Mouse (Mus musculus) lung, adult 2 months (tissue): ENCODE data around the gene Fcrlb. TPM values are rescaled to one million over a fixed set of nuclear protein-coding genes. Genes with fewer than 3 reads are reported as not detected.
"Not testable (repeated sequence)": the region's sequence is repeated elsewhere in the genome, so short reads cannot be mapped to it uniquely, and the experiment has no call there.

Source experiments
- DNase-seq: peaks from one replicate; pipeline ENCODE4 v3.0.0; 2022
- H3K4me1 ChIP-seq: fragments of 200-500 bp; 2 replicates; pipeline ENCODE4 v1.6.1; 2011; ENCODE audit warnings: low read length; ENCODE audit not compliant: control insufficient read depth, insufficient read depth
- H3K4me3 ChIP-seq: fragments of 200-500 bp; replicated peaks from 2 replicates; pipeline ENCODE3; 2011; ENCODE audit warnings: low read depth, mild to moderate bottlenecking, control low read depth, low read length; ENCODE audit errors: extremely low read depth
- CTCF ChIP-seq: fragments of 200-500 bp; IDR thresholded peaks from 2 replicates; pipeline ENCODE4 v1.5.1; 2011; ENCODE audit warnings: mild to moderate bottlenecking, low read length, control low read depth; ENCODE audit not compliant: insufficient read depth
- POLR2A ChIP-seq: fragments of 200-500 bp; IDR thresholded peaks from 2 replicates; pipeline ENCODE4 v1.6.1; 2011; ENCODE audit warnings: low read depth, mild to moderate bottlenecking, control low read depth, low read length, borderline replicate concordance; ENCODE audit errors: extremely low read depth
- WGBS: fragments of 180-500 bp; shearing (Covaris S2); methylation state at CpG from one replicate; pipeline ENCODE4 v1.1.7; 2018; 5-methylcytosine and 5-hydroxymethylcytosine counted together
- polyA plus RNA-seq: library from polyadenylated mRNA; depleted of rRNA; stranded (reverse); fragments of >200 nt; gene quantifications from 2 replicates; pipeline ENCODE4 v1.2.3, GENCODE M21; 2012; rRNA removed

Fcrlb gene
- polyA plus RNA-seq = 0.71 and 1.2 TPM in 2 replicates

DNA sequence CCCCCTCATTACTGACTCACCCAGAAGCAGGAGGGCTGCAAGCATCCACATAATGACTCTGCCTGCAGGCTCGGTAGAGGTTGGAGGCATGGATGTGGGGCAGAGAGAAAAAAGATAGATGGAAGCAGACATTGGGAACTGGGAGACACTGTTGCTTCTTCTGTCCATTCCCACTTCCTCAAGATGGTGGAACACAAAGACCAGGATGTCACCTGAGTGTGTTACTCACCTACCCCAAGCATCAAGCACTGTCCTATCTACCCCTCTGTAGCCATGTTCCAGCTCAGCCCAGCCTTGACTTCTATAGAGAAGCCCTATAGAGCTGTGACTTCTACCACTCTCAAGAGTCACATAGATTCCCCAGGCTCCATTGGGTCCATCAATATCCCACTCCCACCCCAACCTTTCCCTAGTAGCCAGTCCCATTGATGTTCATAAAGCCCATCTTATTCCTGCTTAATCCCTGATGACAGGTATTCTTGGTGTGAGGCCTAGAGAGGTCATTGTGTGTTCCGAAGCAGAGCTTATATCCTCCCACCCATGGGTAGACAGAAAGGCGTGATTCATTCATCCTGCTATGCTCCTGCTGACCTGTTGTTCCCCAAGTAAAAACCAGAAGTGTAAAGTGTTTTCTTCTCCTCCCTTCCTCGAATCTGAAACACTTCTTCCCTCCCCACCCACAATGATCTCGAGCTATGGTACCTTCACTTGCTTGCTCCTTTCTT lies at the start of gene Fcrlb:
Fcrlb (minus strand) TSS at position 51 of the 725 bp plus-strand sequence.
- H3K4me3 ChIP-seq = no peak within 1 kb of the TSS
- TF ChIP-seq CTCF = no peak
- no peak for TF ChIP-seq POLR2A
- peaks cover 3% of the 10 kb centered on the region; the same call in 1 of the 2 replicates for H3K4me1 ChIP-seq
- 71% methylated on average over 5 of the region's 5 CpGs for WGBS
- no peak for DNase-seq

DNA sequence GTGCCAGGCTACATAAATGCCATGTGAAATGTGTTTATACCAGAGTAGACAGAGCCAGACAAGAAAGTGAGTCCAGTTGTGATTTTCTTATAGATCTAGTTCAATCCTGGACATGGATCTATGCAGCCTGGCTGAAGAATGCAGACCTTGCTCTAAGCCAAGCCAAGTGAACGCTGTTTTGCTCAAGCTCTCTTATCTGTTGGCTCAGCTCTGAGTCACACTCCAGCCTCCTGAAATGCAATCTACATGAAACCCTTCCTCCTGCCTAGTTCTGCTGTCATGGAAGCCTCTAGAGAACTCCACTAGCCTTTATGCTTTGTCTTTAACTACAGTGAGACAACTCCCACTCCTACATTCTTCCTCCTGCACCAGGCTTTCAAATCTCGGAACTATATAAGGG lies 49.6 kb upstream of the Fcrlb start:
- peaks cover 4% of the 10 kb centered on the region for H3K4me1 ChIP-seq
- DNase-seq = no peak
- 43% methylated on average over 2 of the region's 2 CpGs for WGBS
- no peak for TF ChIP-seq POLR2A
- TF ChIP-seq CTCF = no peak
- H3K4me3 ChIP-seq = no peak overlapping the region

DNA sequence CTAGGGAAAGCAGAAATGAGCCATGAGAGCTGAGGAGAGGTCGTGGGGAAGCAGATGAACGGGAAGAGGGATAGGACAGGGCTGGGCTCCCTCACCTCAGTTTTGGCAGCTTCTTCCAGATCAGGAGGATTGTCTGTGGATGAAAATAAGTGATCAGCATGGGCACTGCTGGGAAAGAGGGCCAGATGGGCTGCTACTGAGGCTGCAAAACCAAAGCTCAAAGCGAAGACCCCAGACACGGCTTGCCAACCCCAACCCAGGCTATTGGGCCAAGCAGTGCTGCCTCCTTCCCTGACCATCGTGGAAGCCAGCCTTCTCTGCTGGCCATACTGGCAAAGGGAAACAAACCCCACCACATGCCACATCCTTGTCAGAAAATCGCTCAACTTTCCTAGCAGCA lies 48.4 kb upstream of the Fcrlb start:
- Histone ChIP-seq H3K4me3 (no peak overlapping the region), H3K4me1 (peaks cover 4% of the 10 kb centered on the region)
- WGBS = 85% methylated on average over 6 of the region's 6 CpGs
- TF ChIP-seq POLR2A (no peak), CTCF (no peak)
- DNase-seq = no peak

DNA sequence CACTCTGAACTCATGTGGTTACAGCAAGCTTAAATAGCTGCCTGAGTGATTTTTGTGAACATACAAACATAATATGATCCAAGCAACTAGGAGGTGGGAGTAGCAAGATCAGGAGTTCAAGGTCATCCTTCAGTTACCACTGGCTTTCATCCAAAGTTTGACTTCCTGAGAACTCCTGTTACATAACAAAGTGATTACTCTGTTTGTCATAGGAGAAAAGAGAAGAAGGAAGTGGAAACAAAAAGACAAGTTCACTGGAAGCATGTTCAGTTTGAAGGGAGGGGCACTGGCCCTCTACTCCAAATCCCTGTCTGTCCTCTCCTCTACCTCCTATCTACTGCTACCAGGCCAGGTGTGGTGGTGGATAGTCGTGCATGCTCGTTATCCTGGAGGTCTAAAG lies 47.0 kb upstream of the Fcrlb start:
- DNase-seq = no peak
- WGBS = 52% methylated on average over 2 of the region's 2 CpGs
- H3K4me1 ChIP-seq = peaks cover 4% of the 10 kb centered on the region
- no peak overlapping the region for H3K4me3 ChIP-seq
- TF ChIP-seq POLR2A (no peak), CTCF (no peak)

DNA sequence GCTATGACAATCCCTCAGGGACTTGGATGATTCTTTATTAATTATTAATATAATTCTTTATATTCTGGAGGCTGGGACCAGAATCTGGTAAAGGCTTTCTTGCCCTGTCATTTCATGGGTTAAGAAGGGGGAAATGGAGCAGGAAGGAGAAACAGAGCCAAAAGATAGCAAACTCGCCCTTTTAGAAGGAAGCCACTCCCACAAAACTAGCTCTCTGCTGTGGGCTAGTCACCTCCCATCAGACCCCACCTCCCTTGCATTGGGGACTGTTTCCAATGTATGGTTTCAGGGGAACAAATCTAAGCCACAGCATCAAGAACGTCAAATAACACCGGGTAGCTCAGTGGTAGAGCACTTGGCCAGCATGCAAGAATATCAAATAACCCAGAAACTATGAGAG lies 45.5 kb upstream of the Fcrlb start:
- Histone ChIP-seq H3K4me3 (no peak overlapping the region), H3K4me1 (peaks cover 6% of the 10 kb centered on the region)
- no peak for TF ChIP-seq CTCF
- no peak for TF ChIP-seq POLR2A
- no peak for DNase-seq
- WGBS = 32% methylated on average over 3 of the region's 3 CpGs

DNA sequence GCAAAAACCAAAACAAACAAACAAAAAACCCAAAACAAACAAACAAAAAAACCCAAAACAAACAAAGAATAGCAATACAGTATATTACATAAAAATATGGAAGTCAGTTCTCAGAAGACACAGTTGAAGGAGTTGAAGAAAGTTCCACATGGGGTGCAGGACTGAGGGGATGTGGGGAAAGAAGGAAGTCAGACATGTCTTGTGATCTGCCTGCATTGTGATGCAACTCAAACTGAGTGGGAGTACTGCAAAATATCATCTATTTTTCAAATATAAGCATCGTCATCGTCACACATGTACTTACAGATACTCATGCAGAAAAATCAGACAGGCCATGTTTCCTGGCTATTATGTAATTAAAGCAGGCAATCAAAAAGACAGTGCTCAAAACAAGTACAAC lies 40.5 kb upstream of the Fcrlb start:
- Histone ChIP-seq H3K4me1 (peaks cover 2% of the 10 kb centered on the region; the same call in 1 of the 2 replicates), H3K4me3 (no peak overlapping the region)
- 71% methylated on average over 2 of the region's 2 CpGs for WGBS
- TF ChIP-seq CTCF (no peak), POLR2A (no peak)
- DNase-seq = no peak

DNA sequence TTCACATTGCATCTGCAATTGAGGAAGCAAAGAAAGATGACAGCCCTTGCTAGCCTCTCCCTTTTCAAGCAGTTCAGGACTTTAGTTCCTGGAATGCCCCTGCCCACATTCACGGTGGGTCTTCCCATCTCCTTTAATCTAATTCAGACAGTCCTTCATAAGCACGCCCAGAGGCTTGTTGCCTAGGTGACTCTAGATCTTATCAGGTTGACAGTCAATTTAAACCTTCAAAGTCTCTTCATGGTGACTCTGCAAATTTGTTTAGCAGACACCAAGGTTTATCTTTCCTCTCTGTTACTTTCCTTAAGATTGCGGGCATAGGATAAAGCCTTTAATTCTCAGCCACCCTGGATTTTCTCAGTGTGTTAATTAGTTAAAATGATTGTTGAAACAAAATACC lies 38.0 kb upstream of the Fcrlb start:
- Histone ChIP-seq H3K4me1 (peaks cover 2% of the 10 kb centered on the region; the same call in 1 of the 2 replicates), H3K4me3 (no peak overlapping the region)
- WGBS = 53% methylated on average over 3 of the region's 3 CpGs
- no peak for TF ChIP-seq POLR2A
- TF ChIP-seq CTCF = no peak
- DNase-seq = no peak

DNA sequence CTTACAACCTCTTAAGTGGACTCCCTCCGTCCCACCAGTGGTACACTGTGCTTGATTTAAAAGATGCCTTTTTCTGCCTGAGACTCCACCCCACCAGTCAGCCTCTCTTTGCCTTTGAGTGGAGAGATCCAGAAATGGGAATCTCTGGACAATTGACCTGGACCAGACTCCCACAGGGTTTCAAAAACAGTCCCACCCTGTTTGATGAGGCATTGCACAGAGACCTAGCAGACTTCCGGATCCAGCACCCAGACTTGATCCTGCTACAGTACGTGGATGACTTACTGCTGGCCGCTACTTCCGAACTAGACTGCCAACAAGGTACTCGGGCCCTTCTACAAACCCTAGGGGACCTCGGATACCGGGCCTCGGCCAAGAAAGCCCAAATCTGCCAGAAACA lies 32.2 kb upstream of the Fcrlb start:
- DNase-seq, H3K4me3 ChIP-seq, H3K4me1 ChIP-seq: not testable (repeated sequence)
- WGBS = 94% methylated on average over 9 of the region's 9 CpGs

DNA sequence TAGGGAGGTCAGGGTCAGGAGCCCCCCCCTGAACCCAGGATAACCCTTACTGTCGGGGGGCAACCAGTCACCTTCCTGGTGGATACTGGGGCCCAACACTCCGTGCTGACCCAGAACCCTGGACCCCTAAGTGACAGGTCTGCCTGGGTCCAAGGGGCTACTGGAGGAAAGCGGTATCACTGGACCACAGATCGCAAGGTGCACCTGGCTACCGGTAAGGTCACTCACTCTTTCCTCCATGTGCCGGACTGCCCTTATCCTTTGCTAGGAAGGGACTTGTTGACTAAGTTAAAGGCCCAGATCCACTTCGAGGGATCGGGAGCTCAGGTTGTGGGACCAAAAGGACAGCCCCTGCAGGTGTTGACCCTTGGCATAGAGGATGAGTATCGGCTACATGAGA lies 31.4 kb upstream of the Fcrlb start:
- not testable (repeated sequence) for H3K4me3 ChIP-seq, DNase-seq, H3K4me1 ChIP-seq
- 94% methylated on average over 9 of the region's 9 CpGs for WGBS

DNA sequence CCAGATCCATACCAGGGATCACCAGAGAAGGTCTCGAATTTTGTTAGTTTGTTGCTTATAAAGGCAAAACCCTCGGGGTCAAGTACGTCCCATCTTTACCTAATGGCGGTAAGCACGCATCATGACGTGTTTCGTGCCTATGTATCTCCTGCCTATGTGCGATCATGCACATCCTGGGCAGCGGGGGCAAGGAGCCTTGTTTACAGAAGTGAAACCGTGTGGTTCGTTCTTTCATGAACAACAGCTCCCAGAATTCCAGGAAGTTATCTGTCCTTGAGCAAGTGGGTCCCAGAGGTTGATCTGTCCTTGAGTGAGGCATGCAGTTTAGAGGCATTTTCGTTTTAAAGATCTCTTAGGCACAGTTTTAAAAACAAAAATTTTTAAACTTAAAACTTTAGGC lies 26.5 kb upstream of the Fcrlb start:
- no peak overlapping the region for H3K4me3 ChIP-seq
- whole genome bisulfite sequencing = 67% methylated on average over 12 of the region's 12 CpGs
- peaks cover 3% of the 10 kb centered on the region; the same call in 1 of the 2 replicates for H3K4me1 ChIP-seq
- DNase-seq = no peak
- TF ChIP-seq CTCF (no peak), POLR2A (no peak)
